Mouse (Mus musculus): ENCODE data around the gene Ssc4d. TPM values are rescaled to one million over a fixed set of nuclear protein-coding genes. Genes with fewer than 3 reads are reported as not detected.

Gene Ssc4d
- polyA plus RNA-seq, 1 experiment from 2014 or later, result 2.4 TPM

- ATAC-seq (no peak), DNase-seq (ENCODE audit: low read depth, low spot score) (no peak)
- no peak for TF ChIP-seq CTCF (IDR thresholded peaks at IDR 0.05)
- ChIA-PET POLR2A (no interaction called here), CTCF (interaction anchor here (1.0 to 1.5 kb wide), 4 partner anchors 17 to 84 kb away, joined by 3 to 10 read pairs (median 3); partner anchors contain the start of gene Ywhag)
- H3K27me3 ChIP-seq, result no peaks in the 10 kb centered on the region
- in situ Hi-C loops (cut with MboI; ENCODE audit: low pct_unique_long_range_greater_than_20kb), result no loop called here
These were observed 12.2 kb downstream of the Ssc4d start for GRCm38 (mm10) chr5:135962125-135962491.

DNA sequence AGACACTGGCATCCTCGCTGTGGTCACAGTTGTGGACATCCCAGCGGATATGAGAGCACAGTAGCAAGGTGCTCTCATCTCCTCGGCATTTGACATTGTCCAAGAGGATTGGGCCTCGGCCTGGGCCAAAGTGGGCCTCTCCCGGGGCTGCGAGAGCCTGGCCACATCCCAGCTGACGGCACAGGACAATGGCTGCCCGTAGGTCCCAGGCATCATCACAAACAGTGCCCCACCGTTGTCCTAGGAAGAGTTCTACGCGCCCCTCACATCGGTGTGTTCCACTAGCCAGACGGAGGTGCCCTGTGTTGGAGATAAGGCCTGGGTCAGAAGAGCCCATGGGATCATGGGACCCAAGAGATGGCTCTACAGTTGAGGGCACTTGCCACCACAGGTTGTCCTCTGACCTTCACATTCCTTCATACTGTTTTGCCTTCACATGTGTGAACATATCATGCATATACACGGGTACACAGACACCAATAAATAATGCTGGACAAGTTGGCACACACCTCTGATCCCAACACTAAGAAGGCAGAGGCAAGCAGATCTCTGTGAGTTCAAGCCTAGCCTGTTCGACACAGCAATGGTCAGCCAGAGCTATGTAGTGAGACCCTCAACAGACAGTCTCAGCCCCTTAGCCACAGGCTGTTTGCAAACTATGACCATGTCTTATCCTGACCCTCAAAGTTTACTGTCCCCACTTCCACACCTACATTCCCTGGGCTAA lies 13.3 kb downstream of the Ssc4d start:
- ATAC-seq, result no peak
- POLR2A ChIA-PET, result no interaction called here
- H3K27me3 ChIP-seq, result no peaks in the 10 kb centered on the region
- DNase-seq (ENCODE audit: low read depth, low spot score), result no peak
- no peak for TF ChIP-seq CTCF (IDR thresholded peaks at IDR 0.05)
- CTCF ChIA-PET, result no interaction called here
- in situ Hi-C loops (cut with MboI; ENCODE audit: low pct_unique_long_range_greater_than_20kb), result no loop called here

- no peak for TF ChIP-seq CTCF (IDR thresholded peaks at IDR 0.05)
- no peak for DNase-seq (ENCODE audit: low read depth, low spot score)
- CTCF ChIA-PET, result no interaction called here
- no peaks in the 10 kb centered on the region for H3K27me3 ChIP-seq
- POLR2A ChIA-PET, result no interaction called here
- in situ Hi-C loops (cut with MboI; ENCODE audit: low pct_unique_long_range_greater_than_20kb), result no loop called here
- ATAC-seq, result no peak
These were observed 14.4 kb downstream of the Ssc4d start for GRCm38 (mm10) chr5:135959911-135960310.

DNA sequence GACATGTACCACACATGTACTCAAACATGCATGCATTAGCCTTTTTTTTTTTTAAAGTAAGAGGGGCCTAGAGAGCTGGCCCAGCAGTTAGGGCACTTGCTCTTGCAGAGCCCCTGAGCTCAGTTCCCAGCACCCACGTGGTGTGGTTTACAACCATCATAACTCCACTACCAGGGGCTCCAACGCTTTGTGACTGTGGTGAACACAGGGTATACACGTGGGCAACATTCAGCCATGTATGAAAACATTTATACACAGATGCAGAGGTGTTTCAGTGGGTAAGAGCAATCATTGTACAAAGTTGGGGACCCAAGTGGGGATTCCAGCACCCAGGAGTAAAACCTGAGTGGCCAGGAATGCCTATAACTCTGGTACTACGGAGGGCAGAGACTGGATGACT lies 16.0 kb downstream of the Ssc4d start:
- in situ Hi-C loops (cut with MboI; ENCODE audit: low pct_unique_long_range_greater_than_20kb), result no loop called here

GRCm38 (mm10) chr5:135957207-135957974 lies 16.9 kb downstream of the Ssc4d start:
- in situ Hi-C loops (cut with MboI; ENCODE audit: low pct_unique_long_range_greater_than_20kb), result no loop called here
- ATAC-seq, result peak; percentile 83
- DNase-seq (ENCODE audit: low read depth, low spot score), result peak; percentile 98
- CTCF ChIA-PET, result interaction anchor here (1.0 to 1.3 kb wide), 2 partner anchors 22 to 59 kb away, joined by 3 to 6 read pairs; no protein-coding TSS in a partner anchor
- POLR2A ChIA-PET, result interaction anchor here (1.4 kb wide), 1 partner anchor 58 kb away, joined by 4 read pairs; no protein-coding TSS in a partner anchor
- no peak for TF ChIP-seq CTCF (IDR thresholded peaks at IDR 0.05)
- no peaks in the 10 kb centered on the region for H3K27me3 ChIP-seq

More for the DNA sequence above, 16.0 kb downstream of the Ssc4d start:
- ChIA-PET POLR2A (interaction anchor here (1.0 to 1.4 kb wide), 4 partner anchors 24 to 59 kb away, joined by 3 to 4 read pairs (median 3); partner anchors contain the start of gene Ywhag), CTCF (interaction anchor here (1.3 kb wide), 1 partner anchor 23 kb away, joined by 6 read pairs; no protein-coding TSS in a partner anchor)
- ATAC-seq (no peak), DNase-seq (ENCODE audit: low read depth, low spot score) (no peak)
- no peak for TF ChIP-seq CTCF (IDR thresholded peaks at IDR 0.05)
- H3K27me3 ChIP-seq, result no peaks in the 10 kb centered on the region

GRCm38 (mm10) chr5:135956300-135957206 lies 17.8 kb downstream of the Ssc4d start:
- POLR2A ChIA-PET, result no interaction called here
- DNase-seq (ENCODE audit: low read depth, low spot score) (no peak), ATAC-seq (no peak)
- TF ChIP-seq CTCF (IDR thresholded peaks at IDR 0.05), result no peak
- CTCF ChIA-PET, result interaction anchor here (1.0 kb wide), 2 partner anchors 9 to 39 kb away, joined by 3 read pairs; no protein-coding TSS in a partner anchor
- H3K27me3 ChIP-seq, result no peaks in the 10 kb centered on the region
- in situ Hi-C loops (cut with MboI; ENCODE audit: low pct_unique_long_range_greater_than_20kb), result no loop called here

GRCm38 (mm10) chr5:135952830-135953229 lies 21.5 kb downstream of the Ssc4d start:
- CTCF ChIA-PET, result interaction anchor here (1.1 kb wide), 1 partner anchor 10 kb away, joined by 3 read pairs; no protein-coding TSS in a partner anchor
- in situ Hi-C loops (cut with MboI; ENCODE audit: low pct_unique_long_range_greater_than_20kb), result no loop called here
- POLR2A ChIA-PET, result interaction anchor here (0.6 kb wide), 1 partner anchor 15 kb away, joined by 3 read pairs; no protein-coding TSS in a partner anchor
- DNase-seq (ENCODE audit: low read depth, low spot score) (no peak), ATAC-seq (no peak)
- no peak for TF ChIP-seq CTCF (IDR thresholded peaks at IDR 0.05)
- H3K27me3 ChIP-seq, result no peaks in the 10 kb centered on the region

DNA sequence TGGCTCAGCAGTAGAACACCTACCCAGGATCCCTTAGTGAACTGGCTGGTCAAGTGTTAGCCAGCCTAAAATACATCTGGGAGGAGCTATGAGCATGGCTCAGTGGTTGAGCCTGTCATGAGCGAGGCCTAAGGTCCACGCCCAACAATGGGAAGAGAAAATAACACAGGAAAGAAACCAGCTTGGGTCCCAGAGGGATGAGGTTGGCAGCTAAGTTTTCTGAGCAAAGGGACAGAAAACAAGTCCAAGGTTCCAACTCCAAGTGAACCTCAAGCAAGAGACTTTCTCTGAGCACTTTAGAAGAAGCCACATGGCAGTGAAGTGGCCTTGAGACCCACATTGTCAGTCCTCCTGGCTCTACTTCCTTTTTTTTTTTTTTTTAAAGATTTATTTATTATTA lies 22.7 kb downstream of the Ssc4d start:
- no peak for TF ChIP-seq CTCF (IDR thresholded peaks at IDR 0.05)
- ATAC-seq, result no peak
- in situ Hi-C loops (cut with MboI; ENCODE audit: low pct_unique_long_range_greater_than_20kb), result no loop called here
- no peaks in the 10 kb centered on the region for H3K27me3 ChIP-seq
- DNase-seq (ENCODE audit: low read depth, low spot score), result no peak
- POLR2A ChIA-PET, result no interaction called here
- CTCF ChIA-PET, result interaction anchor here (1.1 kb wide), 1 partner anchor 11 kb away, joined by 3 read pairs; no protein-coding TSS in a partner anchor

DNA sequence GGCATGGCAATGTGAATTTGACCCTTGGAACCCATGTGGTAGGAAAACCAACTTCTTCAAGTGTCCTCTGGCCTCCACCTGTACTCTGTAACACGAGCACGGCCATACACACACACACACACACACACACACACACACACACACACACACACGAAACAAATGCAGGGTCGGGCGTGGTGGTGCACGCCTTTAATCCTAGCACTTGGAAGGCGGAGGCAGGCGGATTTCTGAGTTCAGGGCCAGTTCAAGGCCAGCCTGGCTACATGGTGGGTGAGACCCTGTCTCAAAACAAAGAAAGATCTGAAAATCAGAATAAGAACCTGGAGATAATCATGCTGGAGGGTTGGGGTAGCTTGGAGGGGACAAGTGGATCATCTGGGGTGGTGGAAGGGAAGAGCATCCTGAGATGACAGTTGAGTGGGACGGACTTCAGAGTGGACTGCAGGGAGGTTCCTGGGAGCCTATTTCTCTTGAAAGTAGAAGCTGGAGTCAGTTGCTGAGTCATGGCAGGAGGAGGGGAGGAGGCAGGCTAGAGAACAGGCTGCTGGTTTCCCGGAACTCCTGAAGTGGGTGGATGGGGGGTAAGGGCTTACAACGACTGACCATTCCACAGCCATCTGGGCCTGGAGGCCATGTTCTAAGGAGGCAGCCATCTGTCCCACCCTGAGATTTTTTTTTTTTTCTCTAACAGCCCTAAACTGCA lies 23.5 kb downstream of the Ssc4d start:
- DNase-seq (ENCODE audit: low read depth, low spot score) (no peak), ATAC-seq (no peak)
- no peak for TF ChIP-seq CTCF (IDR thresholded peaks at IDR 0.05)
- ChIA-PET CTCF (no interaction called here), POLR2A (no interaction called here)
- no peaks in the 10 kb centered on the region for H3K27me3 ChIP-seq
- in situ Hi-C loops (cut with MboI; ENCODE audit: low pct_unique_long_range_greater_than_20kb), result no loop called here
